Mouse (Mus musculus) lung, embryonic 15.5 days (tissue): Measurements from ENCODE around the gene Krt26. TPM values are rescaled to one million over a fixed set of nuclear protein-coding genes. Genes with fewer than 3 reads are reported as not detected.

Experiments used
- ATAC-seq: fragments of 200-750 bp; cut with Nextera tagmentation; 2 replicates; pipeline ENCODE4 v1.8.0; 2017; ENCODE audit warnings: moderate number of reproducible peaks, borderline replicate concordance; ENCODE audit not compliant: low FRiP score, low TSS enrichment; ENCODE audit errors: extremely low read depth
- H3K27ac ChIP-seq: fragments of 300-500 bp; sonication (generic); 2 replicates; pipeline ENCODE4 v1.5.1; 2015; ENCODE audit warnings: moderate library complexity, mild to moderate bottlenecking, inconsistent platforms
- H3K27me3 ChIP-seq: fragments of 300-500 bp; sonication (generic); 2 replicates; pipeline ENCODE4 v1.6.1; 2015; ENCODE audit warnings: inconsistent platforms
- H3K36me3 ChIP-seq: fragments of 300-500 bp; sonication (generic); 2 replicates; pipeline ENCODE4 v1.6.1; 2015; ENCODE audit warnings: inconsistent platforms
- H3K4me1 ChIP-seq: fragments of 300-500 bp; sonication (generic); 2 replicates; pipeline ENCODE4 v1.6.1; 2015; ENCODE audit warnings: inconsistent platforms
- H3K4me2 ChIP-seq: fragments of 300-500 bp; sonication (generic); 2 replicates; pipeline ENCODE4 v1.6.1; 2015; ENCODE audit warnings: inconsistent platforms, mild to moderate bottlenecking, moderate library complexity
- H3K4me3 ChIP-seq: fragments of 300-500 bp; sonication (generic); 2 replicates; pipeline ENCODE4 v1.5.1; 2015; ENCODE audit warnings: mild to moderate bottlenecking, inconsistent platforms
- H3K9ac ChIP-seq: fragments of 300-500 bp; sonication (generic); 2 replicates; pipeline ENCODE4 v1.6.1; 2015; ENCODE audit warnings: inconsistent platforms
- H3K9me3 ChIP-seq: fragments of 300-500 bp; sonication (generic); 2 replicates; pipeline ENCODE4 v1.6.1; 2016; ENCODE audit warnings: inconsistent platforms
- WGBS: fragments of 180-500 bp; shearing (Covaris S2); methylation state at CpG from one replicate; pipeline ENCODE4 v1.1.7; 2015; 5-methylcytosine and 5-hydroxymethylcytosine counted together
- polyA plus RNA-seq: library from polyadenylated mRNA; unstranded; fragments of >200 nt; fragmentation: Nextera tagmentation; extraction: Ambion mirVana; gene quantifications from 2 replicates; pipeline ENCODE4 v1.2.1, GENCODE M21; 2015

The Krt26 gene
- not detected in 2 replicates for polyA plus RNA-seq

GRCm38 (mm10) chr11:99337866-99338265 is at the start of gene Krt26:
Gene Krt26 (minus strand): TSS chr11:99337966.
- no peaks in the 10 kb centered on the region for H3K4me1 ChIP-seq
- no peak for ATAC-seq
- 89% methylated on average over 11 of the region's 11 CpGs for WGBS
- no peak within 1 kb of the TSS for H3K27ac ChIP-seq
- H3K4me3 ChIP-seq, result no peak within 1 kb of the TSS
- no peaks in the 10 kb centered on the region for H3K9me3 ChIP-seq
- no peaks in the 10 kb centered on the region for H3K27me3 ChIP-seq
- no peak within 1 kb of the TSS for H3K9ac ChIP-seq
- H3K4me2 ChIP-seq, result no peak within 1 kb of the TSS
- H3K36me3 ChIP-seq, result no peaks in the 10 kb centered on the region

- Histone ChIP-seq H3K4me3 (peak overlapping the region; percentile 59), H3K36me3 (no peaks in the 10 kb centered on the region), H3K27me3 (peaks cover 4% of the 10 kb centered on the region; the same call in 1 of the 2 replicates), H3K9ac (peak overlapping the region; percentile 64), H3K9me3 (no peaks in the 10 kb centered on the region), H3K4me2 (peak overlapping the region; percentile 69), H3K4me1 (no peaks in the 10 kb centered on the region), H3K27ac (peak overlapping the region; percentile 98)
- WGBS, result under 1% methylated on average over 71 of the region's 71 CpGs
- ATAC-seq, result peak; percentile 90
Measured at GRCm38 (mm10) chr11:99385813-99386721, 48.3 kb upstream of the Krt26 start.

GRCm38 (mm10) chr11:99379568-99379967 is 41.8 kb upstream of the Krt26 start:
- Histone ChIP-seq H3K4me3 (no peak overlapping the region), H3K9ac (no peak overlapping the region), H3K36me3 (no peaks in the 10 kb centered on the region), H3K4me1 (no peaks in the 10 kb centered on the region), H3K27ac (no peak overlapping the region), H3K9me3 (no peaks in the 10 kb centered on the region), H3K4me2 (no peak overlapping the region), H3K27me3 (peaks cover 4% of the 10 kb centered on the region; the same call in 1 of the 2 replicates)
- ATAC-seq, result no peak
- WGBS, result 19% methylated on average over 5 of the region's 5 CpGs

GRCm38 (mm10) chr11:99374803-99375202 is 37.0 kb upstream of the Krt26 start, which contains the start of gene Krt28:
Gene Krt28 (minus strand): TSS chr11:99374903.
- 77% methylated on average over 13 of the region's 13 CpGs for WGBS
- H3K4me1 ChIP-seq, result no peaks in the 10 kb centered on the region
- no peak for ATAC-seq

GRCm38 (mm10) chr11:99369853-99370451 is 32.2 kb upstream of the Krt26 start:
- H3K4me2 ChIP-seq, result no peak overlapping the region
- no peaks in the 10 kb centered on the region for H3K27me3 ChIP-seq
- no peaks in the 10 kb centered on the region for H3K36me3 ChIP-seq
- H3K9me3 ChIP-seq, result no peaks in the 10 kb centered on the region
- H3K27ac ChIP-seq, result no peak overlapping the region
- no peak overlapping the region for H3K4me3 ChIP-seq
- H3K9ac ChIP-seq, result no peak overlapping the region
- 79% methylated on average over 8 of the region's 8 CpGs for WGBS
- no peak for ATAC-seq
- H3K4me1 ChIP-seq, result no peaks in the 10 kb centered on the region

More at GRCm38 (mm10) chr11:99374803-99375202, 37.0 kb upstream of the Krt26 start, which contains the start of gene Krt28:
- Histone ChIP-seq H3K27me3 (no peaks in the 10 kb centered on the region), H3K4me2 (no peak within 1 kb of the TSS), H3K36me3 (no peaks in the 10 kb centered on the region), H3K27ac (no peak within 1 kb of the TSS), H3K9me3 (no peaks in the 10 kb centered on the region), H3K9ac (no peak within 1 kb of the TSS), H3K4me3 (no peak within 1 kb of the TSS)

GRCm38 (mm10) chr11:99369229-99369628 is 31.5 kb upstream of the Krt26 start:
- Histone ChIP-seq H3K9ac (no peak overlapping the region), H3K4me2 (no peak overlapping the region), H3K27me3 (no peaks in the 10 kb centered on the region), H3K9me3 (no peaks in the 10 kb centered on the region), H3K36me3 (no peaks in the 10 kb centered on the region), H3K4me3 (no peak overlapping the region), H3K27ac (no peak overlapping the region), H3K4me1 (no peaks in the 10 kb centered on the region)
- ATAC-seq, result no peak
- WGBS, result 8% methylated on average over 3 of the region's 3 CpGs

GRCm38 (mm10) chr11:99366791-99367190 is 29.0 kb upstream of the Krt26 start:
- WGBS, result 24% methylated on average over 10 of the region's 10 CpGs
- no peak overlapping the region for H3K4me3 ChIP-seq
- H3K9me3 ChIP-seq, result no peaks in the 10 kb centered on the region
- no peaks in the 10 kb centered on the region for H3K36me3 ChIP-seq
- no peak for ATAC-seq
- no peaks in the 10 kb centered on the region for H3K27me3 ChIP-seq
- H3K4me2 ChIP-seq, result no peak overlapping the region
- H3K9ac ChIP-seq, result no peak overlapping the region
- no peaks in the 10 kb centered on the region for H3K4me1 ChIP-seq
- no peak overlapping the region for H3K27ac ChIP-seq

- no peak overlapping the region for H3K27ac ChIP-seq
- H3K9ac ChIP-seq, result no peak overlapping the region
- H3K4me2 ChIP-seq, result no peak overlapping the region
- H3K9me3 ChIP-seq, result no peaks in the 10 kb centered on the region
- H3K4me3 ChIP-seq, result no peak overlapping the region
- no peaks in the 10 kb centered on the region for H3K27me3 ChIP-seq
- no peaks in the 10 kb centered on the region for H3K4me1 ChIP-seq
- no peak for ATAC-seq
- H3K36me3 ChIP-seq, result no peaks in the 10 kb centered on the region
- WGBS, result 20% methylated on average over 9 of the region's 9 CpGs
Measured at GRCm38 (mm10) chr11:99364412-99364811, 26.6 kb upstream of the Krt26 start.

- H3K9ac ChIP-seq, result no peak overlapping the region
- no peaks in the 10 kb centered on the region for H3K27me3 ChIP-seq
- no peaks in the 10 kb centered on the region for H3K36me3 ChIP-seq
- H3K4me1 ChIP-seq, result no peaks in the 10 kb centered on the region
- H3K27ac ChIP-seq, result no peak overlapping the region
- no peak overlapping the region for H3K4me2 ChIP-seq
- H3K4me3 ChIP-seq, result no peak overlapping the region
- WGBS, result 86% methylated on average over 8 of the region's 8 CpGs
- no peaks in the 10 kb centered on the region for H3K9me3 ChIP-seq
- no peak for ATAC-seq
Measured at GRCm38 (mm10) chr11:99361423-99361822, 23.7 kb upstream of the Krt26 start.

- Histone ChIP-seq H3K4me2 (no peak within 1 kb of the TSS), H3K4me1 (no peaks in the 10 kb centered on the region), H3K9me3 (no peaks in the 10 kb centered on the region), H3K36me3 (no peaks in the 10 kb centered on the region), H3K9ac (no peak within 1 kb of the TSS), H3K27ac (no peak within 1 kb of the TSS), H3K4me3 (no peak within 1 kb of the TSS), H3K27me3 (0 out of 2 replicates have a peak, but pooled peaks cover 2% of the 10 kb centered on the region)
- 63% methylated on average over 12 of the region's 12 CpGs for WGBS
- ATAC-seq, result no peak
Measured at GRCm38 (mm10) chr11:99351004-99351403, 13.2 kb upstream of the Krt26 start, which contains the start of gene Krt27. Gene Krt27 (minus strand): TSS chr11:99351104.

GRCm38 (mm10) chr11:99339299-99339847 is 1.6 kb upstream of the Krt26 start:
- Histone ChIP-seq H3K4me3 (no peak overlapping the region), H3K4me2 (no peak overlapping the region), H3K27ac (no peak overlapping the region), H3K27me3 (no peaks in the 10 kb centered on the region), H3K9me3 (no peaks in the 10 kb centered on the region), H3K9ac (no peak overlapping the region), H3K4me1 (no peaks in the 10 kb centered on the region), H3K36me3 (no peaks in the 10 kb centered on the region)
- 76% methylated on average over 11 of the region's 11 CpGs for WGBS
- ATAC-seq, result no peak

GRCm38 (mm10) chr11:99333426-99333825 is 4.3 kb downstream of the Krt26 start:
- Histone ChIP-seq H3K4me3 (no peak overlapping the region), H3K27ac (no peak overlapping the region), H3K4me2 (no peak overlapping the region), H3K4me1 (no peaks in the 10 kb centered on the region), H3K9me3 (no peaks in the 10 kb centered on the region), H3K9ac (no peak overlapping the region), H3K27me3 (no peaks in the 10 kb centered on the region), H3K36me3 (no peaks in the 10 kb centered on the region)
- 48% methylated on average over 13 of the region's 13 CpGs for WGBS
- ATAC-seq, result no peak
